In genomic region chr5:75736318-75736717, GRCm38 (mm10) we compare ENCODE assay signal across 12 mouse cellular contexts.
DNase-seq lines count a peak whose midpoint lies in the region; ATAC-seq and TF ChIP-seq lines count a peak whose summit lies in the region.
"Had no signal": no experiment of that assay in that cellular context is flagged by ENCODE, and none has a peak within 500 bp of the region (broad histone marks: within the 10 kb centered on the region; RNA-seq: fewer than 3 reads in every experiment).

No protein-coding gene starts in this region.

- no peak for DNase-seq in hindbrain, postnatal 0 days (ENCODE audit: low spot score)
- no peak for DNase-seq in testis, postnatal 14 days (ENCODE audit: low spot score)
- peak; percentile 30 to 34 for DNase-seq in thymus, postnatal 36 days
- no peak for DNase-seq in gastrocnemius, postnatal 4 days (ENCODE audit: low spot score in 2 of 2)
- no peak for DNase-seq in cerebellum, adult 8-10 months
- DNase-seq: cerebellum, postnatal 10 days; lung, postnatal 4 days; right cerebral cortex, postnatal 4 days had no signal

- H3K27me3 ChIP-seq in hindbrain, postnatal 0 days (ENCODE audit: insufficient read depth, low read length), result no peaks in the 10 kb centered on the region
- no peaks in the 10 kb centered on the region for H3K27me3 ChIP-seq in hindbrain, embryonic 16.5 days (replicated peaks; ENCODE audit: control insufficient read depth, insufficient read depth, low read length)
- no peaks in the 10 kb centered on the region for H3K27me3 ChIP-seq in testis, adult 2 months (ENCODE audit: control insufficient read depth, insufficient read depth, low read length)
- H3K27me3 ChIP-seq: heart, embryonic 13.5 days had no signal

- no peaks in the 10 kb centered on the region for H3K4me1 ChIP-seq in hindbrain, postnatal 0 days (ENCODE audit: insufficient read depth, low read length)
- no peaks in the 10 kb centered on the region for H3K4me1 ChIP-seq in hindbrain, embryonic 16.5 days (ENCODE audit: control insufficient read depth, insufficient read depth, low read depth, low read length)
- peaks cover 12% of the 10 kb centered on the region for H3K4me1 ChIP-seq in testis, adult 2 months (ENCODE audit: control insufficient read depth, insufficient read depth, low read length)
- H3K4me1 ChIP-seq in bone marrow, adult 2 months (ENCODE audit: control insufficient read depth, insufficient read depth, low read length), result no peaks in the 10 kb centered on the region
- H3K4me1 ChIP-seq: heart, embryonic 13.5 days had no signal

- no peak overlapping the region for H3K27ac ChIP-seq in hindbrain, postnatal 0 days
- H3K27ac ChIP-seq in hindbrain, embryonic 16.5 days (ENCODE audit: low read depth, low read length), result no peak overlapping the region
- no peak overlapping the region for H3K27ac ChIP-seq in testis, adult 2 months (ENCODE audit: control insufficient read depth, insufficient read depth, low read depth, low read length)
- H3K27ac ChIP-seq in bone marrow, adult 2 months (ENCODE audit: control insufficient read depth, insufficient read depth, low read depth, low read length, poor library complexity), result no peak overlapping the region
- H3K27ac ChIP-seq: heart, embryonic 13.5 days had no signal

- TF ChIP-seq POLR2A in testis, adult 2 months (IDR thresholded peaks at IDR 0.05; ENCODE audit: control insufficient read depth, low read depth, low read length), result no peak
- TF ChIP-seq POLR2A in bone marrow, adult 2 months (IDR thresholded peaks at IDR 0.05; ENCODE audit: borderline replicate concordance, control insufficient read depth, low read depth, low read length), result no peak

- H3K4me3 ChIP-seq in hindbrain, postnatal 0 days (ENCODE audit: low read length), result no peak overlapping the region
- no peak overlapping the region for H3K4me3 ChIP-seq in hindbrain, embryonic 16.5 days (ENCODE audit: low read length)
- H3K4me3 ChIP-seq in testis, adult 2 months (ENCODE audit: control insufficient read depth, low read depth, low read length), result no peak overlapping the region
- H3K4me3 ChIP-seq in bone marrow, adult 2 months (replicated peaks; ENCODE audit: control insufficient read depth, low read depth, low read length), result no peak overlapping the region
- H3K4me3 ChIP-seq: heart, embryonic 13.5 days had no signal

- peak; percentile 55 for TF ChIP-seq CTCF in hindbrain, postnatal 0 days (IDR thresholded peaks at IDR 0.05; ENCODE audit: low read depth)
- TF ChIP-seq CTCF in testis, adult 2 months (IDR thresholded peaks at IDR 0.05; ENCODE audit: control insufficient read depth, insufficient read depth, insufficient replicate concordance, low read depth, low read length), result peak; percentile 43; the same call in 1 of the 2 replicates
- peak; percentile 46 for TF ChIP-seq CTCF in bone marrow, adult 2 months (IDR thresholded peaks at IDR 0.05; ENCODE audit: control insufficient read depth, insufficient read depth, low read length)

- no peak overlapping the region for H3K9ac ChIP-seq in hindbrain, postnatal 0 days (replicated peaks; ENCODE audit: low read length)
- no peak overlapping the region for H3K9ac ChIP-seq in hindbrain, embryonic 16.5 days (ENCODE audit: low read depth, low read length)
- H3K9ac ChIP-seq: heart, embryonic 13.5 days had no signal

- no peaks in the 10 kb centered on the region for H3K9me3 ChIP-seq in hindbrain, postnatal 0 days (ENCODE audit: low read length)
- no peaks in the 10 kb centered on the region for H3K9me3 ChIP-seq in hindbrain, embryonic 16.5 days (ENCODE audit: control insufficient read depth, low read length)

- no peak for ATAC-seq in hindbrain, postnatal 0 days
- no peak for ATAC-seq in hindbrain, embryonic 16.5 days

- no peaks in the 10 kb centered on the region for H3K36me3 ChIP-seq in hindbrain, postnatal 0 days (ENCODE audit: insufficient read depth, low read length)
- H3K36me3 ChIP-seq in hindbrain, embryonic 16.5 days (ENCODE audit: control insufficient read depth, insufficient read depth, low read length), result no peaks in the 10 kb centered on the region
- H3K36me3 ChIP-seq in testis, adult 2 months (ENCODE audit: control insufficient read depth, insufficient read depth, low read length), result no peaks in the 10 kb centered on the region

- H3K4me2 ChIP-seq in hindbrain, postnatal 0 days (ENCODE audit: low read depth, low read length), result no peak overlapping the region
- no peak overlapping the region for H3K4me2 ChIP-seq in hindbrain, embryonic 16.5 days (ENCODE audit: low read length)
- H3K4me2 ChIP-seq: heart, embryonic 13.5 days had no signal

Comparison
In these comparisons a context has a peak if more than half of its experiments do, and no peak if none do; other contexts are left out.
1. DNase-seq: peak in thymus, postnatal 36 days (2 of 2); none in hindbrain, postnatal 0 days (single experiment), testis, postnatal 14 days (single experiment), gastrocnemius, postnatal 4 days (0 of 2) and cerebellum, adult 8-10 months (single experiment).
2. Peak in every context shown above with its lines, with median percentiles within 50 percentile points of each other: CTCF ChIP-seq.